Mouse (Mus musculus) embryonic facial prominence, embryonic 11.5 days (tissue): ENCODE results near the gene Dctn1. TPM values are rescaled to one million over a fixed set of nuclear protein-coding genes. Genes with fewer than 3 reads are reported as not detected.

ENCODE experiments used
- ATAC-seq: fragments of 200-750 bp; cut with Nextera tagmentation; replicated peaks from 2 replicates; pipeline ENCODE4 v1.8.0; 2017; ENCODE audit warnings: low read depth; ENCODE audit not compliant: insufficient number of reproducible peaks, low FRiP score, low TSS enrichment
- DNase-seq: peaks from one replicate; pipeline ENCODE4 v3.0.0-alpha.2; 2015; ENCODE audit warnings: low spot score
- H3K27ac ChIP-seq: fragments of 300-500 bp; sonication (generic); replicated peaks from 2 replicates; pipeline ENCODE4 v1.5.1; 2014; ENCODE audit warnings: mild to moderate bottlenecking, low read depth, low read length, control low read depth
- H3K27me3 ChIP-seq: fragments of 300-500 bp; sonication (generic); 2 replicates; pipeline ENCODE4 v1.6.1; 2014; ENCODE audit warnings: mild to moderate bottlenecking, low read length, moderate library complexity, mixed read lengths; ENCODE audit not compliant: control insufficient read depth, insufficient read depth
- H3K36me3 ChIP-seq: fragments of 300-500 bp; sonication (generic); replicated peaks from 2 replicates; pipeline ENCODE4 v1.6.1; 2014; ENCODE audit warnings: low read depth, mild to moderate bottlenecking, low read length, moderate library complexity, mixed read lengths; ENCODE audit not compliant: control insufficient read depth, insufficient read depth
- H3K4me1 ChIP-seq: fragments of 300-500 bp; sonication (generic); 2 replicates; pipeline ENCODE4 v1.6.1; 2014; ENCODE audit warnings: low read length, mixed read lengths; ENCODE audit not compliant: control insufficient read depth, insufficient read depth
- H3K4me2 ChIP-seq: fragments of 300-500 bp; sonication (generic); 2 replicates; pipeline ENCODE4 v1.6.1; 2014; ENCODE audit warnings: low read depth, mild to moderate bottlenecking, control low read depth, low read length, moderate library complexity
- H3K4me3 ChIP-seq: fragments of 300-500 bp; sonication (generic); 2 replicates; pipeline ENCODE4 v1.5.1; 2014; ENCODE audit warnings: low read depth, low read length, control low read depth
- H3K9ac ChIP-seq: fragments of 300-500 bp; sonication (generic); replicated peaks from 2 replicates; pipeline ENCODE4 v1.6.1; 2014; ENCODE audit warnings: mild to moderate bottlenecking, control low read depth, low read length
- H3K9me3 ChIP-seq: fragments of 300-500 bp; sonication (generic); replicated peaks from 2 replicates; pipeline ENCODE4 v1.6.1; 2016; ENCODE audit warnings: mild to moderate bottlenecking, low read length, inconsistent platforms, mixed read lengths; ENCODE audit not compliant: control insufficient read depth
- WGBS: fragments of 180-500 bp; shearing (Covaris S2); extraction: QIAGEN DNeasy Blood & Tissue Kit; methylation state at CpG from one replicate; pipeline ENCODE4 v1.1.7; 2014; 5-methylcytosine and 5-hydroxymethylcytosine counted together
- polyA plus RNA-seq: library from polyadenylated mRNA; unstranded; fragments of >200 nt; fragmentation: Nextera tagmentation; extraction: Ambion mirVana; gene quantifications from 2 replicates; pipeline ENCODE4 v1.2.1, GENCODE M21; 2014

Gene Dctn1
- polyA plus RNA-seq, 1 experiment from 2014 or later: 67.0 TPM

DNA sequence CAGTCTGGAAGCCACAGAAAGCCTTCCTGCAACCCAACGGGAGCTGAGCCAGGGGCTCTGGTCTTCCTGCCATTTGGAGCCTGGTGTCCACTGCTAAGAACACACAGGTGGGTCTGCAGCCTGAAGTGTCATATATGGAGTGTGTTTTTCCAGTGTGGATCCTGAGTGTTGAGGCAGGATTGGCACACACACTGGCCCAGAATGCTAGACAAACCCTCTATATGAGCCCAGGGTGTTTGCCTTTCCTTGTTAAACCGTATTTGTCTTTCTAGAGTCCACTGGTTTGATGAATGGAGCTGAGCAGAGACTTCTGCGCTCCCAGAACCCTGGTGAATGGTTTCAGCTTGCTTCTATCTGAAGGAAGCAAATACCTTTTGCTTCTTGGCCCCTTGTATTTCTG, 54.1 kb downstream of the Dctn1 start, which contains the start of gene Slc4a5:
Gene Slc4a5, plus strand, starts transcription at position 15 of the 400 bp plus-strand sequence.
- Histone ChIP-seq H3K27me3 (no peaks in the 10 kb centered on the region), H3K9ac (no peak within 1 kb of the TSS), H3K4me2 (no peak within 1 kb of the TSS), H3K9me3 (no peaks in the 10 kb centered on the region), H3K4me1 (no peaks in the 10 kb centered on the region), H3K4me3 (no peak within 1 kb of the TSS), H3K27ac (no peak within 1 kb of the TSS), H3K36me3 (no peaks in the 10 kb centered on the region)
- 73% methylated on average over 3 of the region's 3 CpGs for WGBS
- ATAC-seq (no peak), DNase-seq (no peak)

- H3K4me2 ChIP-seq: no peak overlapping the region
- H3K36me3 ChIP-seq: no peaks in the 10 kb centered on the region
- ATAC-seq: no peak
- no peak overlapping the region for H3K9ac ChIP-seq
- H3K27me3 ChIP-seq: no peaks in the 10 kb centered on the region
- no peak for DNase-seq
- 0 out of 2 replicates have a peak, but pooled peaks cover 3% of the 10 kb centered on the region for H3K4me1 ChIP-seq
- H3K27ac ChIP-seq: no peak overlapping the region
- H3K9me3 ChIP-seq: no peaks in the 10 kb centered on the region
- H3K4me3 ChIP-seq: no peak overlapping the region
- 36% methylated on average over 2 of the region's 2 CpGs for WGBS
These were observed 65.8 kb downstream of the Dctn1 start for GRCm38 (mm10) chr6:83231486-83231885.

GRCm38 (mm10) chr6:83233306-83233705, 67.6 kb downstream of the Dctn1 start:
- H3K36me3 ChIP-seq: no peaks in the 10 kb centered on the region
- no peak overlapping the region for H3K27ac ChIP-seq
- peaks cover 3% of the 10 kb centered on the region; the same call in 1 of the 2 replicates for H3K4me1 ChIP-seq
- no peak for ATAC-seq
- H3K9me3 ChIP-seq: no peaks in the 10 kb centered on the region
- 72% methylated on average over 4 of the region's 4 CpGs for WGBS
- no peak overlapping the region for H3K4me2 ChIP-seq
- H3K27me3 ChIP-seq: no peaks in the 10 kb centered on the region
- DNase-seq: no peak
- H3K9ac ChIP-seq: no peak overlapping the region
- no peak overlapping the region for H3K4me3 ChIP-seq

- H3K9ac ChIP-seq: peak overlapping the region; percentile 15
- 0 out of 2 replicates have a peak overlapping the region, but pooled peaks have one; percentile 4 for H3K4me3 ChIP-seq
- peak overlapping the region; percentile 29 for H3K4me2 ChIP-seq
- H3K27me3 ChIP-seq: no peaks in the 10 kb centered on the region
- peaks cover 3% of the 10 kb centered on the region; the same call in 1 of the 2 replicates for H3K4me1 ChIP-seq
- no peaks in the 10 kb centered on the region for H3K9me3 ChIP-seq
- H3K36me3 ChIP-seq: no peaks in the 10 kb centered on the region
- 1% methylated on average over 14 of the region's 14 CpGs for WGBS
- DNase-seq: no peak
- H3K27ac ChIP-seq: no peak overlapping the region
- ATAC-seq: peak; percentile 70
These were observed 68.6 kb downstream of the Dctn1 start for GRCm38 (mm10) chr6:83234280-83234741.

GRCm38 (mm10) chr6:83237123-83237522, 71.4 kb downstream of the Dctn1 start:
- 2% methylated on average over 9 of the region's 9 CpGs for WGBS
- DNase-seq: peak; percentile 43
- H3K27ac ChIP-seq: no peak overlapping the region

GRCm38 (mm10) chr6:83244422-83245061, 78.8 kb downstream of the Dctn1 start:
- ATAC-seq (no peak), DNase-seq (peak; percentile 26)
- WGBS: 45% methylated on average over 10 of the region's 10 CpGs
- H3K36me3 ChIP-seq: no peaks in the 10 kb centered on the region
- no peaks in the 10 kb centered on the region for H3K9me3 ChIP-seq
- no peak overlapping the region for H3K27ac ChIP-seq
- no peaks in the 10 kb centered on the region for H3K27me3 ChIP-seq
- H3K9ac ChIP-seq: no peak overlapping the region
- H3K4me3 ChIP-seq: no peak overlapping the region
- H3K4me1 ChIP-seq: no peaks in the 10 kb centered on the region
- no peak overlapping the region for H3K4me2 ChIP-seq

More at GRCm38 (mm10) chr6:83237123-83237522, 71.4 kb downstream of the Dctn1 start:
- no peaks in the 10 kb centered on the region for H3K9me3 ChIP-seq
- peak overlapping the region; percentile 9; the same call in 1 of the 2 replicates for H3K4me3 ChIP-seq
- no peak overlapping the region; the same call in 1 of the 2 replicates for H3K9ac ChIP-seq
- peak overlapping the region; percentile 39 for H3K4me2 ChIP-seq
- no peaks in the 10 kb centered on the region for H3K36me3 ChIP-seq
- no peaks in the 10 kb centered on the region for H3K27me3 ChIP-seq
- H3K4me1 ChIP-seq: peaks cover 3% of the 10 kb centered on the region; the same call in 1 of the 2 replicates
- peak; percentile 34; the same call in 1 of the 2 replicates for ATAC-seq

- Histone ChIP-seq H3K27me3 (no peaks in the 10 kb centered on the region), H3K27ac (no peak overlapping the region)
These were observed 79.4 kb downstream of the Dctn1 start for GRCm38 (mm10) chr6:83245134-83245533.

GRCm38 (mm10) chr6:83245997-83246396, 80.3 kb downstream of the Dctn1 start:
- Histone ChIP-seq H3K9me3 (no peaks in the 10 kb centered on the region), H3K36me3 (no peaks in the 10 kb centered on the region), H3K27me3 (no peaks in the 10 kb centered on the region), H3K27ac (no peak overlapping the region), H3K4me2 (no peak overlapping the region), H3K4me3 (no peak overlapping the region), H3K9ac (no peak overlapping the region), H3K4me1 (no peaks in the 10 kb centered on the region)
- DNase-seq (no peak), ATAC-seq (no peak)
- 100% methylated on average over 1 of the region's 1 CpGs for WGBS

More at GRCm38 (mm10) chr6:83245134-83245533, 79.4 kb downstream of the Dctn1 start:
- no peak overlapping the region for H3K4me2 ChIP-seq
- ATAC-seq (no peak), DNase-seq (no peak)
- no peaks in the 10 kb centered on the region for H3K9me3 ChIP-seq
- no peaks in the 10 kb centered on the region for H3K4me1 ChIP-seq
- no peak overlapping the region for H3K9ac ChIP-seq
- H3K4me3 ChIP-seq: no peak overlapping the region
- no peaks in the 10 kb centered on the region for H3K36me3 ChIP-seq
- 88% methylated on average over 6 of the region's 6 CpGs for WGBS
